Mouse (Mus musculus) myocyte (in vitro differentiated cells): ENCODE results near the gene Etfa. TPM values are rescaled to one million over a fixed set of nuclear protein-coding genes. Genes with fewer than 3 reads are reported as not detected.

ENCODE experiments used
- H3K27me3 ChIP-seq: one replicate; pipeline ENCODE4 v1.6.1; 2011; ENCODE audit not compliant: control insufficient read depth, insufficient read depth, insufficient read length
- H3K36me3 ChIP-seq: one replicate; pipeline ENCODE4 v1.6.1; 2011; ENCODE audit not compliant: control insufficient read depth, insufficient read depth
- H3K4me2 ChIP-seq: one replicate; pipeline ENCODE4 v1.6.1; 2011; ENCODE audit warnings: low read depth, control low read depth
- H3K4me3 ChIP-seq: one replicate; pipeline ENCODE4 v1.5.1; 2011; ENCODE audit warnings: mild to moderate bottlenecking, control low read depth, moderate library complexity
- H3K79me2 ChIP-seq: one replicate; pipeline ENCODE4 v1.6.1; 2011; ENCODE audit not compliant: control insufficient read depth, insufficient read depth
- H3ac ChIP-seq: one replicate; pipeline ENCODE4 v1.6.1; 2011; ENCODE audit not compliant: control insufficient read depth, insufficient read length
- CEBPB ChIP-seq: IDR thresholded peaks from 2 replicates; pipeline ENCODE4 v1.6.1; 2011; ENCODE audit warnings: mild to moderate bottlenecking, moderate library complexity; ENCODE audit not compliant: poor library complexity, insufficient read depth, severe bottlenecking
- E2F4 ChIP-seq: IDR thresholded peaks from one replicate; pipeline ENCODE4 v1.6.1; 2011; ENCODE audit warnings: mild to moderate bottlenecking, control low read depth, moderate library complexity; ENCODE audit not compliant: insufficient read depth
- MAX ChIP-seq: IDR thresholded peaks from one replicate; pipeline ENCODE4 v1.6.1; 2011; ENCODE audit warnings: low read depth, mild to moderate bottlenecking, control low read depth
- MYOD1 ChIP-seq, 3 experiments: IDR thresholded peaks; one replicate each; pipeline ENCODE4 v1.6.1; 2011; ENCODE audit warnings: control low read depth in 2 of 3, low read depth in 2 of 3, mild to moderate bottlenecking in 2 of 3, moderate library complexity in 1 of 3; ENCODE audit not compliant: insufficient read length in 2 of 3, control insufficient read depth in 1 of 3
- MYOG ChIP-seq, 3 experiments: IDR thresholded peaks; one replicate each; pipeline ENCODE4 v1.6.1; 2011; ENCODE audit warnings: control low read depth in 2 of 3, low read depth in 2 of 3, mild to moderate bottlenecking in 2 of 3; ENCODE audit not compliant: insufficient read length in 2 of 3, control insufficient read depth in 1 of 3, insufficient read depth in 1 of 3
- POLR2A ChIP-seq: IDR thresholded peaks from one replicate; pipeline ENCODE4 v1.6.1; 2011; ENCODE audit warnings: low read depth, mild to moderate bottlenecking, control low read depth, moderate library complexity; ENCODE audit not compliant: insufficient read length
- POLR2AphosphoS2 ChIP-seq: IDR thresholded peaks from one replicate; pipeline ENCODE4 v1.6.1; 2011; ENCODE audit warnings: low read depth, control low read depth; ENCODE audit not compliant: insufficient read length
- REST ChIP-seq: IDR thresholded peaks from one replicate; pipeline ENCODE4 v1.6.1; 2011; ENCODE audit warnings: mild to moderate bottlenecking, control low read depth, moderate library complexity; ENCODE audit not compliant: insufficient read depth, insufficient read length
- SRF ChIP-seq: IDR thresholded peaks from one replicate; pipeline ENCODE4 v1.6.1; 2011; ENCODE audit warnings: low read depth; ENCODE audit not compliant: control insufficient read depth, insufficient read length
- TCF12 ChIP-seq: IDR thresholded peaks from one replicate; pipeline ENCODE4 v1.6.1; 2011; ENCODE audit warnings: mild to moderate bottlenecking, control low read depth; ENCODE audit not compliant: poor library complexity, insufficient read depth, severe bottlenecking
- TCF3 ChIP-seq: IDR thresholded peaks from one replicate; pipeline ENCODE4 v1.6.1; 2011; ENCODE audit warnings: low read depth, control low read depth; ENCODE audit not compliant: insufficient read length
- USF1 ChIP-seq: IDR thresholded peaks from one replicate; pipeline ENCODE4 v1.6.1; 2011; ENCODE audit warnings: low read depth, mild to moderate bottlenecking, control low read depth, moderate library complexity
- polyA plus RNA-seq: library from polyadenylated mRNA; unstranded; fragments of >200 nt; fragmentation: generic; extraction: Trizol; gene quantifications from one replicate; pipeline ENCODE4 v1.2.1, GENCODE M21; 2012; ENCODE audit warnings: missing spikeins

Gene Etfa
- polyA plus RNA-seq, 1 experiment: 98.3 TPM

DNA sequence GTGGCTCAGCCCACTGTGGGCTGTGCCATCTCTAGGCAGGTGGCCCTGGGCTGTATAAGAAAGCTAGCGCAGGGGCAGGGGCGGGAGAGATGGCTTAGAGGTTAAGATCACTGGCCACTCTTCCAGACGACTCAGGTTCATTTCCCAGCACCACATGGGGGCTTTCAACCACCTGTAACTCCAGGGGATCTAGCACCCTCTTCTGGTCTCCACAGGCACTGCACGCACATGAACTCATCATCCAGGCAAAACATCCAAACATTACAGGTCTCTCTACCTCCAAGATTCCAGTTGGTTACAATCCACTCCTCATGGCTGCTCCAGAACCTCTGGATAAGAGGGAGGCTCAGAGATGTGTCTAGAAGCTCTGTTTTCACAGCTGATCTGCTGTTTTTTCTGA, 13.7 kb upstream of the Etfa start:
- H3ac ChIP-seq: no peak overlapping the region
- H3K4me3 ChIP-seq: no peak overlapping the region
- H3K27me3 ChIP-seq: peaks cover 17% of the 10 kb centered on the region
- no peaks in the 10 kb centered on the region for H3K36me3 ChIP-seq
- H3K79me2 ChIP-seq: no peaks in the 10 kb centered on the region
- TF ChIP-seq POLR2AphosphoS2 (no peak), MYOD1 (IDR thresholded peaks at IDR 0.05; ENCODE audit: control insufficient read depth in 1 of 3, insufficient read length in 2 of 3, low read depth in 2 of 3) (no peak), SRF (no peak), E2F4 (no peak), POLR2A (no peak), TCF12 (no peak), TCF3 (no peak), USF1 (no peak), MYOG (IDR thresholded peaks at IDR 0.05; ENCODE audit: control insufficient read depth in 1 of 3, insufficient read depth in 1 of 3, insufficient read length in 2 of 3, low read depth in 2 of 3) (no peak), REST (no peak), CEBPB (no peak), MAX (no peak)
- H3K4me2 ChIP-seq: no peak overlapping the region

DNA sequence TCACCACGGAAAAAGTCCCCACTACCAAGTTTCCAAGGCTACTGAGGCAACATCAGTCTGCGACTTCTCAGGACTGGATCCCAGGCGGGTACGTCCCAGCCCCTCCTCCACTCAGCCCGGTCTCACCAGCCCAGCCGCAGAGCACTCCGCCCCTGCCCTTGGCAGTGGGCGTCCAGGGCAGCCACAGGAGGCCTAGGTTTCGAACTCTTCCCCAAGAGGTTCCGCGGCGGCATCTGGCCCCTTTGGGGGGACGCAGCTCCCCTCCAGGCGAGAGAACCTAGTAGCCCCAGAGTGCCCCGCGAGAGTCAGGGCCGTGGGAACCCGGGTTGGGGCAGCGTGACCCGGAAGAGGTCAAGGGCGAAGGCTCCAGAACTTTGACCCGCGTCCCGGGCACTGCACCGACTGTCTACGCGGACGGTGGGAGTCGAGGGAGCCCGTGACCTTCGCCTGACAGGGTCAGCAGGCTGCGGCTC, 486 bp downstream of the Etfa start:
- H3K27me3 ChIP-seq: no peaks in the 10 kb centered on the region
- TF ChIP-seq MYOG (IDR thresholded peaks at IDR 0.05; ENCODE audit: control insufficient read depth in 1 of 3, insufficient read depth in 1 of 3, insufficient read length in 2 of 3, low read depth in 2 of 3) (no peak), TCF3 (no peak), SRF (no peak), MYOD1 (IDR thresholded peaks at IDR 0.05; ENCODE audit: control insufficient read depth in 1 of 3, insufficient read length in 2 of 3, low read depth in 2 of 3) (no peak), REST (no peak), MAX (no peak), TCF12 (no peak)

DNA sequence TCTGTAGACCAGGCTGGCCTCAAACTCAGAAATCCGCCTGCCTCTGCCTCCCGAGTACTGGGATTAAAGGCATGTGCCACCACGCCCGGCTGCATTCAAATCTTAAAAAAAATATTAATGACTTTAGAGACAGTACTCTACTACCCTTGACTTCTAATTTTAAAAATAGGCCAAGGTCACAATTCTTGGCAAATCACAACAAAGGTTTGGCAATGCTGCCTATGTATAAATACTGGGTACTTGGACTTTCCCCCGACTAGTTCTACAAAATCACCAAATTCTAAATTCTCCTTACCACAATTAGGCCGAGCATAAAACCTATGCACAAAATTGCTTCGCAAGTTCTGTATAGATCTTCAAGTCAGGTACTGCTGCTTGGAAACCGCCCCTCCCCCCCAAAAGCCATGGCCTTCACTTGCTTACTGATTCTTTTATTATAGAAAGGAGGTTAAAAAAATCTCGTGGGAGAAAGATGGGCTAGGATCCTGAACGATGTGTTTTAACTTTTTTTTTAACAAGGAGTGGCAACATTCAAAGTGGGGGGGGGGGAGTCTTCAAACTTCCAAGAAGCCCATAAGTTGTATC, 1.3 kb downstream of the Etfa start:
- Histone ChIP-seq H3K4me2 (peak overlapping the region; percentile 82), H3K36me3 (no peaks in the 10 kb centered on the region), H3K4me3 (peak overlapping the region; percentile 73), H3K79me2 (peaks cover 37% of the 10 kb centered on the region), H3K27me3 (no peaks in the 10 kb centered on the region), H3ac (peak overlapping the region; percentile 46)
- no peak for TF ChIP-seq TCF3
- no peak for TF ChIP-seq POLR2A
- TF ChIP-seq POLR2AphosphoS2: no peak
- no peak for TF ChIP-seq REST
- no peak for TF ChIP-seq TCF12
- no peak for TF ChIP-seq MYOG (IDR thresholded peaks at IDR 0.05; ENCODE audit: control insufficient read depth in 1 of 3, insufficient read depth in 1 of 3, insufficient read length in 2 of 3, low read depth in 2 of 3)
- TF ChIP-seq SRF: no peak
- no peak for TF ChIP-seq CEBPB
- TF ChIP-seq MYOD1 (IDR thresholded peaks at IDR 0.05; ENCODE audit: control insufficient read depth in 1 of 3, insufficient read length in 2 of 3, low read depth in 2 of 3): no peak
- no peak for TF ChIP-seq USF1
- no peak for TF ChIP-seq E2F4
- TF ChIP-seq MAX: no peak

More for the DNA sequence above, 486 bp downstream of the Etfa start:
- peak overlapping the region; percentile 73 for H3K4me3 ChIP-seq
- peak overlapping the region; percentile 82 for H3K4me2 ChIP-seq
- H3K79me2 ChIP-seq: peaks cover 37% of the 10 kb centered on the region
- no peaks in the 10 kb centered on the region for H3K36me3 ChIP-seq
- peak overlapping the region; percentile 46 for H3ac ChIP-seq

DNA sequence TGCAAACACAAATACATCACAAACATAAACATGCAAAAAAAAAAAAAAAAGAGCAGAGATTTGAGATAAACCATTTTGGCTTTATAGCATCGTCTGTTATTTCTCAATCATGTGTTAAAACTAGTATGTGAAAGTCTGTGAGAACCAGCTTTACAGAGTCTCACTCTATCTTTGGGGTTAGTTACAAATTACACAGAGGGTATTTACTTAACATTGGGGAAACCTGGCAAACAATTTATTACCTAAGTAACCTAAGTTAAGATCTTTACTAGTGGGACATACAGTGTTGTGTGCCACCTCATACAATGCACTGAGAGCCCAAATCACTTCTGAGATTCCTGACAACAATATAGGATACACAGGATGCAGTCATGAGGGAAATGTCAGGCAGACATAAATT, 2.3 kb downstream of the Etfa start:
- Histone ChIP-seq H3ac (no peak overlapping the region), H3K79me2 (peaks cover 44% of the 10 kb centered on the region), H3K27me3 (no peaks in the 10 kb centered on the region), H3K4me2 (no peak overlapping the region), H3K36me3 (no peaks in the 10 kb centered on the region), H3K4me3 (no peak overlapping the region)
- TF ChIP-seq REST (no peak), MYOD1 (IDR thresholded peaks at IDR 0.05; ENCODE audit: control insufficient read depth in 1 of 3, insufficient read length in 2 of 3, low read depth in 2 of 3) (no peak), CEBPB (no peak), USF1 (no peak), MYOG (IDR thresholded peaks at IDR 0.05; ENCODE audit: control insufficient read depth in 1 of 3, insufficient read depth in 1 of 3, insufficient read length in 2 of 3, low read depth in 2 of 3) (no peak)

DNA sequence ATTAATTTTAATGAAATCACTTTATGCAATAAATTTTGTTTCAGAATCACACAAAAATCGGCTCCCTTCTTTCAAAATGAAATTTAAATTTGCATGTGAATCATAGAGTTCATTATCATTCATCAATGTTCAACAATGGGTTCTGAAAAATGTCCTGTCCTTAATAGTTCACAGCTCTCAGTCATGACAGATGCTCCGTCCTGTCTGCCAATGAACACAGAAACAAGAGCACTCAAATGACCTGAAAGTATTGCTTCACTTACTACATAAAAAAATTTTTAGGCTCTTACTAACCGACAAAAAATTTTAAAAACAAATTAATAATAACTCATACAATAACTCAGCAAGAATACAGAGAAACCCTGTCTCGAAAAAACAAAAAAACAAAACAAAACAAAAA, 3.3 kb downstream of the Etfa start:
- Histone ChIP-seq H3K36me3 (no peaks in the 10 kb centered on the region), H3K79me2 (peaks cover 54% of the 10 kb centered on the region), H3K4me2 (no peak overlapping the region), H3K4me3 (no peak overlapping the region), H3K27me3 (no peaks in the 10 kb centered on the region), H3ac (no peak overlapping the region)
- TF ChIP-seq MAX (no peak), USF1 (no peak), E2F4 (no peak), SRF (no peak), TCF12 (no peak), POLR2AphosphoS2 (no peak), REST (no peak), TCF3 (no peak), MYOD1 (IDR thresholded peaks at IDR 0.05; ENCODE audit: control insufficient read depth in 1 of 3, insufficient read length in 2 of 3, low read depth in 2 of 3) (no peak), MYOG (IDR thresholded peaks at IDR 0.05; ENCODE audit: control insufficient read depth in 1 of 3, insufficient read depth in 1 of 3, insufficient read length in 2 of 3, low read depth in 2 of 3) (no peak)
